Mouse (Mus musculus) liver, adult (tissue): Measurements from ENCODE around the gene Igfbp6.

Experiments used
- GATA4 ChIP-seq: IDR thresholded peaks from 2 replicates; pipeline ENCODE4 v1.6.1; 2014; ENCODE audit warnings: mild to moderate bottlenecking, low read length; ENCODE audit not compliant: insufficient replicate concordance

Gene Igfbp6

GRCm38 (mm10) chr15:102144274-102144711 lies at the start of gene Igfbp6:
Gene Igfbp6 (plus strand): TSS chr15:102144362.
- TF ChIP-seq GATA4: no peak

- TF ChIP-seq GATA4: no peak
These were observed 49.2 kb upstream of the Igfbp6 start for GRCm38 (mm10) chr15:102094988-102095387.

- TF ChIP-seq GATA4: no peak
These were observed 46.8 kb upstream of the Igfbp6 start for GRCm38 (mm10) chr15:102097147-102097915.

GRCm38 (mm10) chr15:102097991-102098555 lies 46.1 kb upstream of the Igfbp6 start:
- TF ChIP-seq GATA4: no peak

- no peak for TF ChIP-seq GATA4
These were observed 44.9 kb upstream of the Igfbp6 start for GRCm38 (mm10) chr15:102099260-102099659.

GRCm38 (mm10) chr15:102099771-102100160 lies 44.4 kb upstream of the Igfbp6 start:
- no peak for TF ChIP-seq GATA4

GRCm38 (mm10) chr15:102100161-102100981 lies 43.8 kb upstream of the Igfbp6 start, which contains the start of gene Tns2:
Gene Tns2 (plus strand): TSS chr15:102100413.
- no peak for TF ChIP-seq GATA4

GRCm38 (mm10) chr15:102100996-102101671 lies 43.0 kb upstream of the Igfbp6 start:
- no peak for TF ChIP-seq GATA4

GRCm38 (mm10) chr15:102101672-102102541 lies 42.3 kb upstream of the Igfbp6 start:
- no peak for TF ChIP-seq GATA4

- no peak for TF ChIP-seq GATA4
These were observed 41.5 kb upstream of the Igfbp6 start for GRCm38 (mm10) chr15:102102548-102103121.

GRCm38 (mm10) chr15:102103371-102103946 lies 40.7 kb upstream of the Igfbp6 start:
- no peak for TF ChIP-seq GATA4

GRCm38 (mm10) chr15:102103947-102104555 lies 40.1 kb upstream of the Igfbp6 start:
- TF ChIP-seq GATA4: no peak

- no peak for TF ChIP-seq GATA4
These were observed 38.8 kb upstream of the Igfbp6 start for GRCm38 (mm10) chr15:102105360-102105759.
